Mouse (Mus musculus): Measurements from ENCODE around the gene Zbtb20.

The Zbtb20 gene

DNA sequence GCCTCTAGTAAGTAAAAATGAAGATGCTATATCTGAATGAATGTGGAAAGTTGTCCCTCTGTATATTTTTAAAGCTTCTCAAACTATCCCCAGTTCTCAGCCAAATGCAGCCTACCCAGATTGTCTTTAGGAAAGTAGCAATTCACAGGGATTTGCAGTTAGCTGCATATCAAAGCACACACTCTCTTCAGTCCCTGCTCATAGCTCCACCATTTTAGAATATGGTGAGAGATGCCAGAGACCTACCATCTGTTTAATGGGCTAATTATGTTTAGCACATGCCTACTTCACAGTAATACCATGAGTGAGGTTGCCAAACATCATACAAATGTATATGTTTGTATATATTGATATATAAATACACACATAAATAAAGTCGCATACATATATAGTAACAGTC, 676.8 kb downstream of the Zbtb20 start:
- DNase-seq (ENCODE audit: low read depth, low spot score), result no peak

DNA sequence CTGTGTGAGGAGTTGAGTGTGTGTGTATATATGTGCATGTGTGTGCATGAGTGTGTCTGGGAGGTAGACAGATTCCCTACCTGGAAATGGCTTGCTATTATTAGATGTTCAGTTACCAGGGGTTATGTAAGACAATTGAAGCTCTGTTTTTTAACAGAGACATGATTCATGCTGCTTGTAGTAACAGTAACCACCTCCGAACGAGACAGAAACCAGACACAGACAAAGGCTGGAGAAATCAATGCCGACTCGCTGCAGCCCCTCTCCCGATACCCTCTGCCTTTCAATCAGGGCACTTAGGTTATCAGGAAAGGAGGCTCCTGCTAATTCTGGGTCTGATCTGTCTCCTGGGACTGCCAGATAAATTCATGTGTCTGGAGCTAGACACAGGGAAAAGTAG, 681.7 kb downstream of the Zbtb20 start:
- DNase-seq (ENCODE audit: low read depth, low spot score), result no peak

- DNase-seq (ENCODE audit: low read depth, low spot score), result no peak
Observed at GRCm38 (mm10) chr16:43561330-43561729, 685.6 kb downstream of the Zbtb20 start.

DNA sequence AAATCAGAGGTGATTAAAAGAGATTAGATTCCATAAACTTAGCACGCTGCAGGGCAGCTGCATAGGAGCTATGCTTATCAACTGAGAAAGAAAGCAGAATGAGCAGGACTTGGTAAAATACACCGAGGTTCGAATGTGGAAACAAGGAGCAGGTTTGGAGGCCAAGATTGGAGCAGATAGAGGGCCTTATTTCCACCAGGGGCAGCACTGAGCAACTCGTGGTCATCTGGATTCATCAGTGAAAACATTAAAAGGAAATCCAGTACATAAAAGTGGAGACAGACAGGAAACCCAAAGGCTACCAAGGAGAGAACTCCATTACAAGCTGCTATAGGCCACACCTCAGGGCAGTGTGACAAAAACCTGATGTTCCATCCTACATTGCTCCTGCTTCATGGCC, 686.3 kb downstream of the Zbtb20 start:
- no peak for DNase-seq (ENCODE audit: low read depth, low spot score)

GRCm38 (mm10) chr16:43565872-43566271, 690.2 kb downstream of the Zbtb20 start:
- no peak for DNase-seq (ENCODE audit: low read depth, low spot score)

DNA sequence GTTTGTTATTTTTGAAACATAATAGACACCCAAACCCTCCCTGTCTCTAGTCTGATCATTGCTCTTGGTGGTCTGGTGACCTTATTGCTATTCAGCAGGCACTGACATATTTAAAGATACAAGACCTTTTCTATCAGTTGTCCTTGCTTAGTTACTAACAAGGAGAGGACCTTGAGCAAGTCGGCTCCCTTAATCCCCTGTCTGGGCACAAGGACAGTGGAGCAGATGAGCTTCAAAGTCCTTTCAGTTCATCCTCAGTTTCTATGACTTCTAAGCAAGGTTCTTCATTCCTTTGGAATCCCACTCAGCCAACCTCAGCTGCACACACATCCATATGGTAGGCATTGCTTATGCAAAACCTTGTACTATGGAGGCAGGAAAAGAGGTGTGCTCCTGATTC, 690.8 kb downstream of the Zbtb20 start:
- no peak for DNase-seq (ENCODE audit: low read depth, low spot score)

DNA sequence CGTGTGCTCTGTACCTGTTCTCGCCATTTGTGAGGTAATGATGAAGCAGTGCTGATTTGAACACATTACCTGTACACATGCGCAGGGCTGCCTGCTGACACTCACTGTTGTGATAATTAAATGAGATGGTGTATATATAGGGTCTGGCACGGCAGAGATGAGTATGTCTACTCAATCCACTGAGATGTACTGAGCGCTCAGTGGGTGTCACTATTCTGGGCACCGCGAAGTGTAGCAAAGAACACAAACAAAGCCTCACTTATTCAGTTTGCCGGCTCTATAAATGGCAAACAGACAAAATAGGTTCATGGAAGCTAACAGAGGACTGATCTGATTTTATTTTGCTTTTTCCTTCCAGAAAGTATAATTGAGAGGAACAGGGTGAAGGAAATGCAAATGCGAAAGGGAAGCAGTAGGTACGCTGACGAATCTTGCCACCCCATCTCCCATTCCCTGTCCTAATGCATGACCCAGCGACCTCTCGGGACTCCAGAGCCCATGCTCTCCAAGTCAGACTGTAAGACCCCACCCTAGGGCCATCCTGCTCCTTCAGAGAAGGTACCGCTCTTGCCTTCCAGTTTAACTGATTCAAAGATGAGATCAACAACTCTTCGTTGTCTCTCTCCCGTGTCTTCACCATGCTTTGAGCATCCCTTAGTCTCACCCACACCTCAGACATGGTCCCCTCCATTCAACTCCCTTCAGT, 695.8 kb downstream of the Zbtb20 start:
- DNase-seq (ENCODE audit: low read depth, low spot score), result no peak

GRCm38 (mm10) chr16:43572171-43572570, 696.5 kb downstream of the Zbtb20 start:
- DNase-seq (ENCODE audit: low read depth, low spot score), result no peak

- no peak for DNase-seq (ENCODE audit: low read depth, low spot score)
Observed at GRCm38 (mm10) chr16:43572766-43573165, 697.1 kb downstream of the Zbtb20 start.

DNA sequence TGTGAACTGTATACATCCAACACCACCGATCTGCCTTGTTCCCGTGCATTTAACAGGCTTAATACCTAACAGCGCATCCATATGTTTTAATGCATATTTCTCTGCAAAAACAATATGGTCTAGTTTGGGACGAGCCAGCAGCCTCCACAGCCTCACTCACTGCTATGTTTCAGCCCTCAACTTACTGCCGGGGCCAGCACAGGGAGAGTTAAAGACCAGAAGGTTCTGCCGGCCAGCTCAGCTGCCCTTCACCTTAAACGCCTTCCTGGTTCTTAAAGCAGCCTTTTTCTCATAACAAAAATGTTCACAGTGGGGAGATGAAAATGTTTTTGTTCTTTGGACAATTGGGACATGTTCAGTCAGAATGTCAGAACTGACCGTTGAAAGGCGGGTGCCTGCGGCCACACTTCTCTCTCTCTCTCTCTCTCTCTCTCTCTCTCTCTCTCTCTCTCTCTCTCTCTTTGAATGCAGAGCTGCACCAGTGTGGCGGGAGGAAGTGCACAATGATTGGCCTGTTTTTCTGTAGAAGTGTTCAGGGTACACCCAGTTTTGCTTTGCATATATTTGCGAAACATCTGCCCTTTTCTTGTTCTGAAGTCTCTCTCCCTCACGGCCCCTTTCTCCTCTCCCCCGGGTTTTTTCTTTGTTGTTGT, 697.6 kb downstream of the Zbtb20 start:
- DNase-seq (ENCODE audit: low read depth, low spot score), result peak; percentile 57

DNA sequence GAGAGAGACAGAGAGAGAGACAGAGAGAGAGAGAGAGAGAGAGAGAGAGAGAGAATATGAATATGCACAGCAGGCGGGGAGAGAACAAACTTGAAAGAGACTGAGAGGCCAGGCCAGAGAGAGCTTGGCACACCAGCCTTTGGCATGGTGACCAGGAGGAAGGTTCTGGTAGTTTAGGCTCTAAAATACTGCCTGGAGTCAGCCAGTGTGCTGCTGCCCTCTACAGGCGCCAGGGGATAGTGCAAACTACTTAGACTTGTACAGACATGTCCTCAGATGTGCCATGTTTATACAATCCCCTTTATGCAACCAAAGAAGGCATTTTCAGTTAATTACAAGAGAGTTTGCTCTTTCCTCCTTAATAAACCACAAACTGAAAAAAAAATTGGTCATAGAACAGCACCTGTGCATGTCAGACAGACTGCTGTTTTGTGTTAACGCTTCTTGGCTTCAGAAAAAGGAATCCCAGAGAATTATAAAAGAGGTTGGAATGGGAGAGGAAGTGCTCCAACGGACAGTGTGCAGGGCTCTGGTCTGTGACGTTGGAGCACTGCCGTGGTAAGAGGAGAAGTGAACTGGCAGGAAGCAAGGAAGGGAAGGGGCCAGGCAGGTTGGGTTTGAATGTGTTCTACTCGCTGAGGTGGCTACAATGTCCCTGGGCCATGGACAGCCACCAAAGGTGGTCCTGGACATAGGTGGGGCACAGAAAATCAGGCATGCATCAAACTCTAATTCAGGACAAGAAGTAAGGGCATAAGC, 698.5 kb downstream of the Zbtb20 start:
- DNase-seq (ENCODE audit: low read depth, low spot score), result peak; percentile 76

- DNase-seq (ENCODE audit: low read depth, low spot score), result no peak
Observed at GRCm38 (mm10) chr16:43575066-43575465, 699.4 kb downstream of the Zbtb20 start.

- no peak for DNase-seq (ENCODE audit: low read depth, low spot score)
Observed at GRCm38 (mm10) chr16:43575507-43575906, 699.8 kb downstream of the Zbtb20 start.

GRCm38 (mm10) chr16:43577399-43577798, 701.7 kb downstream of the Zbtb20 start:
- no peak for DNase-seq (ENCODE audit: low read depth, low spot score)

DNA sequence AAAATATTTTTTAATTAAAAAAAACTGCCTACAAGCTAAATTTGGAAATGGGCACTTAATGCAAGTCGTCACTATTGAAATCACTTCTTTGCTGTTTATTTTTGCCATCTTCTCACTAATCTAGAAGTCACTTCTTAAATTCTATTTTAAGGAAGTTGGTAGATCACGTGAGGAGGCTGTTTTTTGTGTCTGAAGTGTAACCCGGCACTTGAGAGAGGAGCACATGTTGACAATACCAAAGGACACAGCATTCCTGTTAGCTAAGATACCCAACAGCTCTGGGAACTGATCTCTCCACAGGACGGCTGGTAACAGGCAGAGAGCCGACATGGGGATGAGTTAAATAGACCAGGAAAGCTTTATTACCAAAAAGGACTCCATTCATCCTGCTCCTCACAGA, 702.7 kb downstream of the Zbtb20 start:
- no peak for DNase-seq (ENCODE audit: low read depth, low spot score)

DNA sequence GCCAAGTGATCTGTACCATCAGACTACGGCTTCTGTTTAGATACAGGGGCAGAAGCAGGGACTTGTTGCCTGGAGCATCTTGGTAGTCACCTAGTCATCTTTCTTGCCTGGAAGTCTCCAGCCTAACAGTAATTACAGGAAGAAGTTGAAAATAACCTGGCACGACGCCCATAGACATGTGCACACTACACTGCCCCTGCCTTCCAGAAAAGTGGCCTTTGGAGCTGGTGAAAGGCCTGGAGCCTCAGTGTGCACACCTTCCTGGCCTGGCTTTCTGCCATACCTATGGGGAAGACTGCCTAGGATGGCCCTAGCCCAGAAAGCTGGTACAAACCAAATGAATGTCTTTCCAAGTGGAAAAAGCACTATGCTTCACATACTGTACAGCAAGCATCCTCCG, 703.4 kb downstream of the Zbtb20 start:
- DNase-seq (ENCODE audit: low read depth, low spot score), result no peak

DNA sequence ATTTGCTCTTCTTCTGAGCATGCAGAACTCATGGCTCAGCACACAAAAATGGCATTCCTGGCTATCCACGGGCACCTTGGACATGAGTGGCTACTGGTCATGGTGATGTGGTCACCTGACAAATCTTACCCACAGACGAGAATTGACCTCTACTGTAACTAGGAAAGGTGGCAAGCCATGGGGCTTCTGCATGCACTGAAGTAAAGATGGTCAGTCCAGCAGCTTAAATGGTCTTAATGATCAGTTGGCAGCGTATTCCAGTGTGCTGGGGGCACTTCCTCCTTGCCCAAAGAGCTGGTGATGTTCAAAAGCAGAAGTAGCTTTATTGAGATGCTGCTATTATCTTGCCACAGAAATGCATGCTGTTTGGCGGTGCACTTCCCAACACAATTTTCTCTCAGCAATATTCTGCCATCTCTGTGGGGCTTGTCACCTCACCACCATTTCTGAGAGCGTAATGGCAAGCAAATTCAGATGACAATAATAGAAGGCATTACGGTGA, 704.7 kb downstream of the Zbtb20 start:
- no peak for DNase-seq (ENCODE audit: low read depth, low spot score)

DNA sequence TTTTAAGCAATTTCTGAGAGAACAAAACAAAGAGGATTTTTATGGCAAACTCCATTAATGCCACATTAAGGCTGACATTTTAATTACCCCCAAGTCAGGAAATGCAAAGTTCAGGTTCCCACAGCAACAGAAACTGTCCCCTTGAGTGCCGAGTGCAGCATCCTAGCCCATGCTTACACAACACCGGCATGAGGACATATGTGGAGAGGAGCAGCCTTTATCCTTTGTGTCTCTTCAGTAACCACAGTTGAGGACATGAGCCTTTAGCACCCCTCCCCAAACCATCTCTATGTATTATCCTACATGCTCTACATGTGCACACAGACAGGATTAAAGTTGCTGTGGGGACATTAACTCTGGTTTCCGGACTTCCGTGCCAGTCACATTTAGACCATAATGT, 705.9 kb downstream of the Zbtb20 start:
- DNase-seq (ENCODE audit: low read depth, low spot score), result no peak

DNA sequence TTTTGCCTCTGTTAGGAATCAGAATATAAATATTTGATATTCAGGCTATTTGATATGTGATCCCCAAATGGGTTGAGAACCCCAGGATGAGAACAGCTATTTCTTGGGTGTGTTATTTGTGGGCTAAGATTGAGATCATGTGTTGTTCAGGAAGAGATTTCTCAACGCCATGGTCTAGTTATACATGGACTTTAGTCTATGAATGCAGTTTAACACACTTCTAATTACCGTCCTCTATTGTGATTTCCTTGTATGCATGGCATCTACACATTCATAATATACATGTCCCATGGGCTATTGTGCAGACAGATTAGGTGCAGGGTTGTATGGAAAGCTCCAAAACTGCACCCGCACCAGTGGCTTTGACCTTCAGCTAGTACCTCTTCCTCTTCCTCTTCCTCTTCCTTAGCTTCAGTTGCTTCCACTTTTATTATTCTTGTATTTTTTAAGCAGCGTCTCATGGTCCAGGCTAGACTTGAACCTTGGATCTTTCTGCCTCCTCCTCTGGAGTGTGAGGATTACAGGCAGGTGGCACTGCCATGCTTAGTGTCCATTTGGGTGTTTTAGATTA, 711.3 kb downstream of the Zbtb20 start:
- no peak for DNase-seq (ENCODE audit: low read depth, low spot score)

DNA sequence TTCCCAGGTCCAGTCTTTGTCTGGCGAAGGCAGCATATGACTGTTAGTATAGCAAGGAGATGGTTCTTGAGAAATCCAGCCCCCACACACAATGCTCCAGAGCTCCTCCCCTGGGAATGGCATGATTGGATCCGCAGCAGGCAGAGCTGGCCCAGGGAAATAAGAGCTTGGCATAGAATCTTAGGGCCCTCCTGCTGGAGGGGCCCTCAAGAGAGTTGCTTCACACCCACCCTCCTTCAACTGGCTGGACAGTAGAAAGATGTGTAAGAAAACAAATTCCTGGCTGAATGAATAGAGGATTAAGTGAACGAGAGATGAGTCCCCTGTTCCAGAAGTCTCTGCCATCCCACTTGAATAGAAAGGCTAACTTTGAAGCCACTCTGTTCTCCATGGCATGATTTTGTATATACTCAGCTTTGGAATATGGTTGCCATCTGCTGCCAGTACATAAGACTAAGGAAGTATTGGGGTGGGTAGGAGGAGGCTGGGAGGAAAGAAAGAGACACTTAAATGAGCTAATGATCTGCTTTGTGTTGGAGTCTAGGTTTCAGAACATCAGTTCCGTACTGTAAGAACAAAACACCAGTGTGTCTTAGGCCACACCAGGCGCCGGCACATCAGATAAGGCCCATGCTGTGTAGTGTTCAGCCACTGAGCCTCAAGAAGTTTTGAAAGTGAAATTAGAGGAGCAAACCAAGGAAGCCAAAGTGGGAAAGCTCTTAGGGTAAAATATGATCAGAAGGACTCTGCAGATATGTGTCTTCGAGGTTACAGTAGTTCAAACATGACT, 715.2 kb downstream of the Zbtb20 start:
- no peak for DNase-seq (ENCODE audit: low read depth, low spot score)

DNA sequence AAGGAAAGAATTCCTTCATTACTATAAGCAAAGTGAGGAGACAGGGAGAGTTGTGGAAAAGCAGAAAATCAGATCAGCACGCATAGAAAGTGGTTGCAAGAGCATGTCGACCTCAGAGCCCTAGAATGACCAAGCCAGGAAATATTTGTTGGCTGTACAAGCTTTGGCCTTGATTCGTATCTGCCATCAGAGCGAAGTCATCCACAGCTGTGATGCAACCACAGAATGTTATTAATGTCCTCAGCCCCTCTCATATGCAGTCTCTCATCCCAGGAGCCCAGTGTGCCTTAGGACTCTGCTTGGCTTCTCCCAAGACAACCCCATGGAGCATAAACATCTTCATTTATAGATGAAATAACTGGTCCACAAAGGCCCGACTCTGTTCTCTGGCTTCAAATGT, 716.4 kb downstream of the Zbtb20 start:
- DNase-seq (ENCODE audit: low read depth, low spot score), result no peak

Measured in CD4-positive helper T cell, adult 2 months (primary cell).